Mouse (Mus musculus): Measurements from ENCODE around the gene Adgrl2. TPM values are rescaled to one million over a fixed set of nuclear protein-coding genes. Genes with fewer than 3 reads are reported as not detected.
A peak's percentile ranks its signal among the peaks of the same experiment; 100 is the strongest.

Gene Adgrl2
- total RNA-seq (2014; rRNA removed; ENCODE audit: low replicate concordance) (32.7 and 59.4 TPM in 2 replicates), polyA plus RNA-seq (2015; fragmentation: Nextera tagmentation; extraction: Ambion mirVana) (25.6 and 26.6 TPM in 2 replicates)

DNA sequence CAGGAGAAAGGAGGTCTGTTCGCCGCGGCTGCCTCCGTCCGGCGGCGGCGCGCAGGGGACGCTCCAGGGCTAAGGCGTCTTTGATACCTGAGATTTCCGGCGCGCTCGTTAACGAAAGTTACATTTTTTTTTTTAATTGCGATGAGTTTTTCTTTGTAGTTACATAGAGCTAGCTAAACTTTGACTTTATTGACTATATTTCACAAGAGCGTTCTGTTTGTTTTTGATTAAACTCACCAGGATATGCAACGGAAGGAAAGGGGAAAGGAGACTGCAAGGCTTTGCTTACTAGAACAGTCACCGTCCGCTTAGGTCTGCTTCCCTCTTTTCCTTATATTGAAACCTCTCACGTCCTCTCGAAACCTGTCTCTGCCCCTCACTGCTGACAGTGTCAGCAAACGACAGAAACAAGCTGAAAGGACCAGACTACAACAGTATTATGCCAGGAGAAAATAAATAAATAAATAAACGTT, at the start of gene Adgrl2:
Adgrl2 (minus strand) TSS at position 25 of the 473 bp plus-strand sequence.
- Histone ChIP-seq H3K4me1 (ENCODE audit: control insufficient read depth, insufficient read depth) (peaks cover 11% of the 10 kb centered on the region; the same call in 1 of the 2 replicates), H3K36me3 (replicated peaks; ENCODE audit: control insufficient read depth, insufficient read depth, low read length) (no peaks in the 10 kb centered on the region), H3K27me3 (ENCODE audit: control insufficient read depth, insufficient read depth, low read length) (no peaks in the 10 kb centered on the region), H3K27ac (ENCODE audit: low read depth) (peak within 1 kb of the TSS; percentile 93), H3K9me3 (replicated peaks; ENCODE audit: control insufficient read depth, low read length) (no peaks in the 10 kb centered on the region), H3K9ac (replicated peaks; ENCODE audit: low read depth, low read length) (peak within 1 kb of the TSS; percentile 95), H3K4me3 (ENCODE audit: low read depth, low read length) (peak within 1 kb of the TSS; percentile 98), H3K4me2 (ENCODE audit: low read depth, low read length) (peak within 1 kb of the TSS; percentile 91)
- WGBS = under 1% methylated on average over 25 of the region's 25 CpGs
- ATAC-seq (ENCODE audit: insufficient read depth, low read depth) (no peak), DNase-seq (ENCODE audit: low spot score) (peak; percentile 66)
- TF ChIP-seq CTCF (IDR thresholded peaks at IDR 0.05; ENCODE audit: low read depth) = no peak
- TF ChIP-seq EP300 (IDR thresholded peaks at IDR 0.05; ENCODE audit: low read depth) = no peak

DNA sequence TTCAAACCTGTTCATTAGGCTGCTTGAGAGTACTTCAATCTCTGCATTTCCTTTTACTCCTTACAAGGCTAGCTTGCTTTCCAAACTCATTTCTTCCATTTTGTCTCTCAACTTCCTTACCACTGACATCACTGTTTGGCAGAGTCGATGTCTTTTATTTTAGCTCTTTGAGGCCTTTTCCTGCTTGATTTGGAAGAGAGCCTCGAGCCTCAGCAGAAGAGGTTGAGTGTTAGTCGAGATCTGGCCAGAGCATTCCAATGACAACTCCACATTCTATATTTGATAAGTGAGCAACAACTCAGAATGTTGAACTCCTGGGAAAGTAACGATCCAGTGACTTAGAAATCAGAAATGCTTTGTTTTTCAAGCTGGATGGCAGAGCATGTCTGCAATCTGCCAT, 48.4 kb upstream of the Adgrl2 start:
- peak overlapping the region; percentile 88 for H3K27ac ChIP-seq (ENCODE audit: low read depth)
- no peak for TF ChIP-seq EP300 (IDR thresholded peaks at IDR 0.05; ENCODE audit: low read depth)
- no peak for TF ChIP-seq CTCF (IDR thresholded peaks at IDR 0.05; ENCODE audit: low read depth)
- peaks cover 23% of the 10 kb centered on the region for H3K4me1 ChIP-seq (ENCODE audit: control insufficient read depth, insufficient read depth)
- no peaks in the 10 kb centered on the region for H3K36me3 ChIP-seq (replicated peaks; ENCODE audit: control insufficient read depth, insufficient read depth, low read length)
- H3K4me2 ChIP-seq (ENCODE audit: low read depth, low read length) = no peak overlapping the region
- DNase-seq (ENCODE audit: low spot score) (peak; percentile 80), ATAC-seq (ENCODE audit: insufficient read depth, low read depth) (peak; percentile 74)
- no peak overlapping the region; the same call in 1 of the 2 replicates for H3K9ac ChIP-seq (replicated peaks; ENCODE audit: low read depth, low read length)
- H3K27me3 ChIP-seq (ENCODE audit: control insufficient read depth, insufficient read depth, low read length) = no peaks in the 10 kb centered on the region
- H3K9me3 ChIP-seq (replicated peaks; ENCODE audit: control insufficient read depth, low read length) = no peaks in the 10 kb centered on the region
- WGBS = 6% methylated on average over 4 of the region's 4 CpGs
- H3K4me3 ChIP-seq (ENCODE audit: low read depth, low read length) = no peak overlapping the region

DNA sequence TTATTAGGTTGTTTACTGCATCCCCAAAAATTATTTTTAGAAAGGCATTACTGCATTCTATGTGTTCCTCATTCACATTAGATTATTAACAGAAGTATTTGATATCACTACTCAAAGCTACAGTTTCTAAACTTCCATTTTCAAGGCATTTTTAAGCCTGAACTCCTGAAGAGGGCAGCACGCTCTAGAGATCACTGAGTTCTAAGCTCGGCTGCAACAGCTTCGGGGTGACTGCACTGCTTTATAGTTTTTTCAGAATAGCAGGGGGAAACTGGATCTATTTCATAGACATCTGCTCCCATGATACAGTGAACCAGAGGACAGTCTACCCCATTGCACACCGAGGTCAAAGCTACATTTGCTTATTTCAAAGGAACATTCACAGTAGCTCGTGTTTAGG, 29.6 kb upstream of the Adgrl2 start:
- WGBS = 67% methylated on average over 5 of the region's 5 CpGs
- H3K36me3 ChIP-seq (replicated peaks; ENCODE audit: control insufficient read depth, insufficient read depth, low read length) = no peaks in the 10 kb centered on the region
- H3K9ac ChIP-seq (replicated peaks; ENCODE audit: low read depth, low read length) = no peak overlapping the region
- DNase-seq (ENCODE audit: low spot score) (no peak), ATAC-seq (ENCODE audit: insufficient read depth, low read depth) (no peak)
- TF ChIP-seq EP300 (IDR thresholded peaks at IDR 0.05; ENCODE audit: low read depth) (no peak), CTCF (IDR thresholded peaks at IDR 0.05; ENCODE audit: low read depth) (peak; percentile 11; the same call in 1 of the 2 replicates)
- no peaks in the 10 kb centered on the region; the same call in 1 of the 2 replicates for H3K4me1 ChIP-seq (ENCODE audit: control insufficient read depth, insufficient read depth)
- no peak overlapping the region for H3K27ac ChIP-seq (ENCODE audit: low read depth)
- H3K27me3 ChIP-seq (ENCODE audit: control insufficient read depth, insufficient read depth, low read length) = no peaks in the 10 kb centered on the region
- H3K4me2 ChIP-seq (ENCODE audit: low read depth, low read length) = no peak overlapping the region
- H3K9me3 ChIP-seq (replicated peaks; ENCODE audit: control insufficient read depth, low read length) = no peaks in the 10 kb centered on the region
- no peak overlapping the region for H3K4me3 ChIP-seq (ENCODE audit: low read depth, low read length)

DNA sequence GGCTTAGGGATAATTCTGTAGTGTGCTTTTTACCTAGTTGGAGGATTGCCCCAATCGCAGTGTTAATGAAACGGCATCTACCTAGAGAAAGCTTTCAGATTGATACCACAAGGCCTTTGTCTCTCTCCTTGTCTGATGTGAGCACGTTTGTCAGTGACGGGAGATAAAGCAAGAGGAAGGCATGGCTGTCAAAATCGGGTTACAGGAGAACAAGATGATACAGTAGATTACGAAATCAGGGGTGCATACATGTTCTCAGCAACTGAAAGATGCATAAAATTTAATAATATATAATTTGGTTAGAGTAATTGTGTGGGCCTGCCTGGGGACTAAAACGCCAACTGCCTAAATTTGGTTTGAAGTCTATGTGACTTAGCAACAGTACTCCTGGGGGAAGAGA, 19.0 kb upstream of the Adgrl2 start:
- ATAC-seq (ENCODE audit: insufficient read depth, low read depth) (no peak), DNase-seq (ENCODE audit: low spot score) (no peak)
- no peak overlapping the region for H3K4me2 ChIP-seq (ENCODE audit: low read depth, low read length)
- H3K9me3 ChIP-seq (replicated peaks; ENCODE audit: control insufficient read depth, low read length) = no peaks in the 10 kb centered on the region
- no peaks in the 10 kb centered on the region for H3K36me3 ChIP-seq (replicated peaks; ENCODE audit: control insufficient read depth, insufficient read depth, low read length)
- 60% methylated on average over 7 of the region's 7 CpGs for WGBS
- peaks cover 4% of the 10 kb centered on the region; the same call in 1 of the 2 replicates for H3K4me1 ChIP-seq (ENCODE audit: control insufficient read depth, insufficient read depth)
- H3K27ac ChIP-seq (ENCODE audit: low read depth) = no peak overlapping the region
- TF ChIP-seq CTCF (IDR thresholded peaks at IDR 0.05; ENCODE audit: low read depth) (no peak), EP300 (IDR thresholded peaks at IDR 0.05; ENCODE audit: low read depth) (no peak)
- H3K27me3 ChIP-seq (ENCODE audit: control insufficient read depth, insufficient read depth, low read length) = no peaks in the 10 kb centered on the region
- no peak overlapping the region for H3K4me3 ChIP-seq (ENCODE audit: low read depth, low read length)
- no peak overlapping the region for H3K9ac ChIP-seq (replicated peaks; ENCODE audit: low read depth, low read length)

DNA sequence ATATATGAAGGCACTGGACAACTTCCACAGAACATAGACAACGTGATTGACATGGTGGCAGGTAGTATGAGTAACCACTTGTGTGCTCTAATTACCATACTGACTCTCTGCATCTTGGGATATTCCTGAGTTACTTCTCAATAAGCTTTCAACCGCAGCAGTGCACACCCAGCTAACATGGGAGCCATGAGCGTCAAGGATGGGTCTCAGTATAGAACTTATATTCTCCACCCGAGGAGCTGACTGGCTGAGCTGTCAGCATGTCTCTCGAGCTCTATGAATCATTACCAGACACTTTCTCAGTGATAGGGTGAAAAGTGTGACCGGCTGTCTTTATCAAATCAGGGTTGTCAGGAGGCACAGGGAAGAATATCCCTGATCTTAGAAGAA, 18.3 kb upstream of the Adgrl2 start:
- DNase-seq (ENCODE audit: low spot score) (no peak), ATAC-seq (ENCODE audit: insufficient read depth, low read depth) (no peak)
- Histone ChIP-seq H3K36me3 (replicated peaks; ENCODE audit: control insufficient read depth, insufficient read depth, low read length) (no peaks in the 10 kb centered on the region), H3K4me3 (ENCODE audit: low read depth, low read length) (no peak overlapping the region), H3K27me3 (ENCODE audit: control insufficient read depth, insufficient read depth, low read length) (no peaks in the 10 kb centered on the region), H3K4me1 (ENCODE audit: control insufficient read depth, insufficient read depth) (peaks cover 4% of the 10 kb centered on the region; the same call in 1 of the 2 replicates), H3K4me2 (ENCODE audit: low read depth, low read length) (peak overlapping the region; percentile 45; the same call in 1 of the 2 replicates), H3K9ac (replicated peaks; ENCODE audit: low read depth, low read length) (no peak overlapping the region), H3K27ac (ENCODE audit: low read depth) (no peak overlapping the region), H3K9me3 (replicated peaks; ENCODE audit: control insufficient read depth, low read length) (no peaks in the 10 kb centered on the region)
- 38% methylated on average over 6 of the region's 6 CpGs for WGBS
- TF ChIP-seq CTCF (IDR thresholded peaks at IDR 0.05; ENCODE audit: low read depth) = no peak
- TF ChIP-seq EP300 (IDR thresholded peaks at IDR 0.05; ENCODE audit: low read depth) = no peak
